Mouse (Mus musculus) kidney, adult 2 months (tissue): ENCODE results near the gene Arl5c.

Source experiments
- CTCF ChIP-seq: fragments of 200-500 bp; conservative IDR thresholded peaks from 2 replicates; pipeline ENCODE4 v1.5.1; 2011; ENCODE audit warnings: low read depth, mild to moderate bottlenecking, control low read depth, low read length, moderate library complexity, mixed read lengths; ENCODE audit not compliant: insufficient read depth, insufficient read length
- POLR2A ChIP-seq: fragments of 200-500 bp; IDR thresholded peaks from one replicate; pipeline ENCODE4 v1.6.1; 2011; ENCODE audit warnings: low read depth, low read length, control low read depth

DNA sequence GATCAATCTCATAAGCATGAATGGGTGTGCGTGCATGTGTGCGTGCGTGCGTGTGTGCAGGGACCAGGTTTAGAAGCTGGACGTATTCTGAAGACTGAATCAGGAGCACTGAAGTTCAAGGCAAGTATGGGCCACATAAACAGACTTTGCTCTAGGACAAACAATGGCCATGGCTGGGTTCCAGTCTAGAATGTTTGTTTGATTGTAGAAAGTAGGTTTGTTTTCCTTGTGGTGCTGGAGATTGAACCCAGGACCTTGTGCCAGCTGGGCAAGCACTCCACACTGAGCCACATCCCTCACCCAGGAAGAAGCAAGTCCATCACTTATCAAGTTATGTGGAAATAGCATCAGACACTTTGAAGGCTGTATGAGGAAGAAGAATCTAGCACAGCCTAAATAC is 20.2 kb upstream of the Arl5c start:
- TF ChIP-seq CTCF = no peak
- no peak for TF ChIP-seq POLR2A
